Mouse (Mus musculus) liver, postnatal 0 days (tissue): ENCODE data around the gene Olfr525.

ENCODE experiments used
- CTCF ChIP-seq: sonication (generic); IDR thresholded peaks from 2 replicates; pipeline ENCODE4 v1.5.1; 2016; ENCODE audit warnings: antibody characterized with exemption, low read depth
- EP300 ChIP-seq: IDR thresholded peaks from 2 replicates; pipeline ENCODE4 v1.6.1; 2016; ENCODE audit warnings: antibody characterized with exemption, low read depth, mild to moderate bottlenecking

- TF ChIP-seq CTCF (no peak), EP300 (no peak)
These were observed 735 bp upstream of the Olfr525 start for GRCm38 (mm10) chr7:140319861-140320385.
